Mouse (Mus musculus): ENCODE results near the gene Rcvrn. TPM values are rescaled to one million over a fixed set of nuclear protein-coding genes. Genes with fewer than 3 reads are reported as not detected.

The Rcvrn gene
- polyA plus RNA-seq, 1 experiment from 2014 or later = not detected

GRCm38 (mm10) chr11:67656811-67657210 lies 38.3 kb upstream of the Rcvrn start:
- Histone ChIP-seq H3K4me3 (replicated peaks; ENCODE audit: low read depth, low read length) (no peak overlapping the region), H3K9me3 (replicated peaks; ENCODE audit: low read length) (no peaks in the 10 kb centered on the region), H3K4me2 (ENCODE audit: low read length) (no peak overlapping the region), H3K4me1 (replicated peaks; ENCODE audit: insufficient read depth, low read length) (peaks cover 4% of the 10 kb centered on the region; the same call in 1 of the 2 replicates), H3K27ac (no peak overlapping the region), H3K9ac (ENCODE audit: low read depth, low read length) (no peak overlapping the region), H3K27me3 (ENCODE audit: insufficient read depth, low read length) (no peaks in the 10 kb centered on the region), H3K36me3 (ENCODE audit: insufficient read depth, low read length) (no peaks in the 10 kb centered on the region)
- no peak for ATAC-seq (replicated peaks; ENCODE audit: low FRiP score, low read depth)
- no peak for TF ChIP-seq CTCF (IDR thresholded peaks at IDR 0.05; ENCODE audit: low read depth)
- DNase-seq (ENCODE audit: low spot score) = no peak
- WGBS = 87% methylated on average over 9 of the region's 9 CpGs

- Histone ChIP-seq H3K9me3 (replicated peaks; ENCODE audit: low read length) (no peaks in the 10 kb centered on the region), H3K27ac (no peak overlapping the region), H3K27me3 (ENCODE audit: insufficient read depth, low read length) (no peaks in the 10 kb centered on the region), H3K9ac (ENCODE audit: low read depth, low read length) (no peak overlapping the region), H3K4me2 (ENCODE audit: low read length) (no peak overlapping the region), H3K36me3 (ENCODE audit: insufficient read depth, low read length) (no peaks in the 10 kb centered on the region), H3K4me3 (replicated peaks; ENCODE audit: low read depth, low read length) (no peak overlapping the region), H3K4me1 (replicated peaks; ENCODE audit: insufficient read depth, low read length) (peaks cover 2% of the 10 kb centered on the region; the same call in 1 of the 2 replicates)
- peak; percentile 74 for DNase-seq (ENCODE audit: low spot score)
- peak; percentile 91 for TF ChIP-seq CTCF (IDR thresholded peaks at IDR 0.05; ENCODE audit: low read depth)
- no peak for ATAC-seq (replicated peaks; ENCODE audit: low FRiP score, low read depth)
- 55% methylated on average over 11 of the region's 11 CpGs for WGBS
These were observed 37.3 kb upstream of the Rcvrn start for GRCm38 (mm10) chr11:67657685-67658382.

GRCm38 (mm10) chr11:67661465-67661864 lies 33.7 kb upstream of the Rcvrn start:
- Histone ChIP-seq H3K9me3 (replicated peaks; ENCODE audit: low read length) (no peaks in the 10 kb centered on the region), H3K36me3 (ENCODE audit: insufficient read depth, low read length) (no peaks in the 10 kb centered on the region), H3K27me3 (ENCODE audit: insufficient read depth, low read length) (no peaks in the 10 kb centered on the region), H3K9ac (ENCODE audit: low read depth, low read length) (no peak overlapping the region), H3K4me2 (ENCODE audit: low read length) (no peak overlapping the region), H3K4me3 (replicated peaks; ENCODE audit: low read depth, low read length) (no peak overlapping the region), H3K4me1 (replicated peaks; ENCODE audit: insufficient read depth, low read length) (no peaks in the 10 kb centered on the region), H3K27ac (no peak overlapping the region)
- 87% methylated on average over 8 of the region's 8 CpGs for WGBS
- no peak for TF ChIP-seq CTCF (IDR thresholded peaks at IDR 0.05; ENCODE audit: low read depth)
- no peak for DNase-seq (ENCODE audit: low spot score)
- ATAC-seq (replicated peaks; ENCODE audit: low FRiP score, low read depth) = no peak

GRCm38 (mm10) chr11:67663437-67663836 lies 31.7 kb upstream of the Rcvrn start:
- no peak for ATAC-seq (replicated peaks; ENCODE audit: low FRiP score, low read depth)
- WGBS = 93% methylated on average over 4 of the region's 4 CpGs

GRCm38 (mm10) chr11:67664261-67664660 lies 30.9 kb upstream of the Rcvrn start:
- ATAC-seq (replicated peaks; ENCODE audit: low FRiP score, low read depth) (no peak), DNase-seq (ENCODE audit: low spot score) (no peak)
- no peaks in the 10 kb centered on the region for H3K36me3 ChIP-seq (ENCODE audit: insufficient read depth, low read length)
- H3K4me3 ChIP-seq (replicated peaks; ENCODE audit: low read depth, low read length) = no peak overlapping the region
- no peaks in the 10 kb centered on the region for H3K27me3 ChIP-seq (ENCODE audit: insufficient read depth, low read length)
- WGBS = 90% methylated on average over 3 of the region's 3 CpGs
- H3K4me2 ChIP-seq (ENCODE audit: low read length) = no peak overlapping the region
- no peak overlapping the region for H3K27ac ChIP-seq
- no peaks in the 10 kb centered on the region for H3K4me1 ChIP-seq (replicated peaks; ENCODE audit: insufficient read depth, low read length)
- H3K9me3 ChIP-seq (replicated peaks; ENCODE audit: low read length) = no peaks in the 10 kb centered on the region
- TF ChIP-seq CTCF (IDR thresholded peaks at IDR 0.05; ENCODE audit: low read depth) = no peak
- no peak overlapping the region for H3K9ac ChIP-seq (ENCODE audit: low read depth, low read length)

More at GRCm38 (mm10) chr11:67663437-67663836, 31.7 kb upstream of the Rcvrn start:
- Histone ChIP-seq H3K27ac (no peak overlapping the region), H3K9me3 (replicated peaks; ENCODE audit: low read length) (no peaks in the 10 kb centered on the region), H3K27me3 (ENCODE audit: insufficient read depth, low read length) (no peaks in the 10 kb centered on the region), H3K4me2 (ENCODE audit: low read length) (no peak overlapping the region), H3K4me1 (replicated peaks; ENCODE audit: insufficient read depth, low read length) (no peaks in the 10 kb centered on the region), H3K9ac (ENCODE audit: low read depth, low read length) (no peak overlapping the region), H3K4me3 (replicated peaks; ENCODE audit: low read depth, low read length) (no peak overlapping the region), H3K36me3 (ENCODE audit: insufficient read depth, low read length) (no peaks in the 10 kb centered on the region)
- DNase-seq (ENCODE audit: low spot score) = no peak
- no peak for TF ChIP-seq CTCF (IDR thresholded peaks at IDR 0.05; ENCODE audit: low read depth)

- whole genome bisulfite sequencing = 89% methylated on average over 6 of the region's 6 CpGs
- ATAC-seq (replicated peaks; ENCODE audit: low FRiP score, low read depth) (no peak), DNase-seq (ENCODE audit: low spot score) (no peak)
- Histone ChIP-seq H3K27ac (no peak overlapping the region), H3K36me3 (ENCODE audit: insufficient read depth, low read length) (no peaks in the 10 kb centered on the region), H3K9me3 (replicated peaks; ENCODE audit: low read length) (no peaks in the 10 kb centered on the region), H3K4me1 (replicated peaks; ENCODE audit: insufficient read depth, low read length) (no peaks in the 10 kb centered on the region), H3K4me2 (ENCODE audit: low read length) (no peak overlapping the region), H3K27me3 (ENCODE audit: insufficient read depth, low read length) (no peaks in the 10 kb centered on the region), H3K9ac (ENCODE audit: low read depth, low read length) (no peak overlapping the region), H3K4me3 (replicated peaks; ENCODE audit: low read depth, low read length) (no peak overlapping the region)
- no peak for TF ChIP-seq CTCF (IDR thresholded peaks at IDR 0.05; ENCODE audit: low read depth)
These were observed 30.2 kb upstream of the Rcvrn start for GRCm38 (mm10) chr11:67664918-67665317.
